In the genomic region with DNA sequence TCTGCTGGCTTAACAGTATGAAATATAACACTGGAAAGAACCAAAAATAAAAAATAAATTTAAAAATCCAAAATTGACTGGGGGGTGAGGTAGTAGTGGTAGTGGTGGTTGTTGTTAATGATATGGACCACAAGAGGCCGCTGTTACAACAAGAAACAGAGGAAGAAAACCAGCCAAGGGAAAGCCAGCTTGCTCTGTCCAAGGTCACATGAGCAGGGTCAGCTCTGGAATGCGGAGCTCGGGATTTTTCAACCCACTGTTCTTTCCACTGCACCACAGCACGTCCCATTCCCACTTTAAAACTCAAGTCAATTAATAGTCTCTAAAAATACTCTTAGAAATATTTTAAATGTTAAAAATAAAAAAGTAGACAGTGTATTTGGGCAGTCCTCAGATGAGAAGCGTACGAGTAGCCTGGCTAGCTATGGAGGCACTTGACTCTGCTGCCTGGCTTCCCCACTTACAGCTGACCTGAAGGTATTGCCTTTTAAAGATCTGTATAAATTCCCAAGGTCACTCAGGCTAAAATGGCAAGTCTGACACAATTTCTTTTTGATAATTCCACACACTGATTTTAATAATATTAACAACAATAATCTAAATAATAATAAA, we compare ENCODE assay signal across 8 mouse cellular contexts. TPM values are rescaled to one million over a fixed set of nuclear protein-coding genes. Genes with fewer than 3 reads are reported as not detected.
DNase-seq lines count a peak whose midpoint lies in the region; ATAC-seq and TF ChIP-seq lines count a peak whose summit lies in the region.

No protein-coding gene starts in this region.

- peak; percentile 80 for ATAC-seq in heart, embryonic 15.5 days (replicated peaks; ENCODE audit: insufficient number of reproducible peaks, insufficient read depth, low FRiP score, low read depth)
- ATAC-seq in kidney, postnatal 0 days (replicated peaks; ENCODE audit: low FRiP score, low read depth): peak; percentile 71
- peak; percentile 72; the same call in 1 of the 2 replicates for ATAC-seq in stomach, embryonic 16.5 days (ENCODE audit: insufficient read depth, low FRiP score)

- DNase-seq in A20 (ENCODE audit: low read depth, low spot score): peak; percentile 51
- peak; percentile 69 for DNase-seq in adrenal gland, adult 8-10 months
- DNase-seq in embryonic facial prominence, embryonic 10.5 days (ENCODE audit: low spot score): peak; percentile 65
- DNase-seq in kidney, postnatal 0 days (ENCODE audit: low spot score): peak; percentile 96
- peak; percentile 74 for DNase-seq in liver, adult 2 months (ENCODE audit: extremely low read depth, low read depth, low spot score)
- DNase-seq in neural tube, embryonic 10.5 days (ENCODE audit: extremely low spot score, low spot score): peak; percentile 41

- no peak overlapping the region for H3K9ac ChIP-seq in heart, embryonic 15.5 days
- H3K9ac ChIP-seq in kidney, postnatal 0 days (ENCODE audit: low read depth, low read length): no peak overlapping the region
- H3K9ac ChIP-seq in liver, adult 2 months (ENCODE audit: low read depth, low read length): no peak overlapping the region
- no peak overlapping the region for H3K9ac ChIP-seq in stomach, embryonic 16.5 days (ENCODE audit: low read length)

- WGBS in embryonic facial prominence, embryonic 10.5 days: 23% methylated on average over 6 of the region's 6 CpGs
- 14% methylated on average over 6 of the region's 6 CpGs for WGBS in heart, embryonic 15.5 days
- 21% methylated on average over 6 of the region's 6 CpGs for WGBS in kidney, postnatal 0 days
- 26% methylated on average over 6 of the region's 6 CpGs for WGBS in liver, adult 2 months
- WGBS in stomach, embryonic 16.5 days: 20% methylated on average over 6 of the region's 6 CpGs

- H3K4me3 ChIP-seq in embryonic facial prominence, embryonic 10.5 days: no peak overlapping the region
- H3K4me3 ChIP-seq in heart, embryonic 15.5 days: no peak overlapping the region
- H3K4me3 ChIP-seq in kidney, postnatal 0 days (replicated peaks; ENCODE audit: low read depth, low read length): no peak overlapping the region
- no peak overlapping the region for H3K4me3 ChIP-seq in liver, adult 2 months (ENCODE audit: insufficient read depth, low read depth, low read length)
- no peak overlapping the region for H3K4me3 ChIP-seq in stomach, embryonic 16.5 days (replicated peaks; ENCODE audit: low read length)

- no peaks in the 10 kb centered on the region for H3K36me3 ChIP-seq in embryonic facial prominence, embryonic 10.5 days (replicated peaks)
- H3K36me3 ChIP-seq in heart, embryonic 15.5 days: no peaks in the 10 kb centered on the region
- H3K36me3 ChIP-seq in kidney, postnatal 0 days (ENCODE audit: insufficient read depth, low read length): no peaks in the 10 kb centered on the region
- no peaks in the 10 kb centered on the region for H3K36me3 ChIP-seq in liver, adult 2 months (ENCODE audit: control insufficient read depth, insufficient read depth, low read length)
- no peaks in the 10 kb centered on the region for H3K36me3 ChIP-seq in stomach, embryonic 16.5 days (ENCODE audit: control insufficient read depth, insufficient read depth, low read length)

- peak overlapping the region; percentile 28; the same call in 1 of the 2 replicates for H3K4me2 ChIP-seq in heart, embryonic 15.5 days
- H3K4me2 ChIP-seq in kidney, postnatal 0 days (ENCODE audit: low read length): no peak overlapping the region
- no peak overlapping the region for H3K4me2 ChIP-seq in stomach, embryonic 16.5 days (ENCODE audit: low read depth, low read length)

- no peaks in the 10 kb centered on the region for H3K4me1 ChIP-seq in embryonic facial prominence, embryonic 10.5 days
- H3K4me1 ChIP-seq in heart, embryonic 15.5 days (replicated peaks): peaks cover 4% of the 10 kb centered on the region; the same call in 1 of the 2 replicates
- no peaks in the 10 kb centered on the region for H3K4me1 ChIP-seq in kidney, postnatal 0 days (replicated peaks; ENCODE audit: insufficient read depth, low read length)
- peaks cover 6% of the 10 kb centered on the region for H3K4me1 ChIP-seq in liver, adult 2 months (ENCODE audit: control insufficient read depth, insufficient read depth, low read length)
- H3K4me1 ChIP-seq in stomach, embryonic 16.5 days (ENCODE audit: control insufficient read depth, insufficient read depth, low read length): no peaks in the 10 kb centered on the region

- H3K9me3 ChIP-seq in embryonic facial prominence, embryonic 10.5 days: no peaks in the 10 kb centered on the region
- no peaks in the 10 kb centered on the region for H3K9me3 ChIP-seq in heart, embryonic 15.5 days (replicated peaks)
- no peaks in the 10 kb centered on the region for H3K9me3 ChIP-seq in kidney, postnatal 0 days (replicated peaks; ENCODE audit: low read length)
- no peaks in the 10 kb centered on the region for H3K9me3 ChIP-seq in stomach, embryonic 16.5 days (replicated peaks; ENCODE audit: control insufficient read depth, low read length)

- no peaks in the 10 kb centered on the region for H3K27me3 ChIP-seq in embryonic facial prominence, embryonic 10.5 days (replicated peaks; ENCODE audit: low read depth, poor library complexity, severe bottlenecking)
- no peaks in the 10 kb centered on the region for H3K27me3 ChIP-seq in heart, embryonic 15.5 days
- H3K27me3 ChIP-seq in kidney, postnatal 0 days (ENCODE audit: insufficient read depth, low read length): no peaks in the 10 kb centered on the region
- no peaks in the 10 kb centered on the region for H3K27me3 ChIP-seq in liver, adult 2 months (ENCODE audit: control insufficient read depth, insufficient read depth, low read length)
- no peaks in the 10 kb centered on the region for H3K27me3 ChIP-seq in stomach, embryonic 16.5 days (ENCODE audit: control insufficient read depth, insufficient read depth, low read length)

- no peak for TF ChIP-seq POLR2A in liver, adult 2 months (IDR thresholded peaks at IDR 0.05; ENCODE audit: extremely low read depth, insufficient read depth, low read length)

- no peaks in the 10 kb centered on the region for H3K79me2 ChIP-seq in liver, adult 2 months (ENCODE audit: control insufficient read depth, insufficient read depth, low read length)

- no peak overlapping the region for H3K27ac ChIP-seq in embryonic facial prominence, embryonic 10.5 days (replicated peaks)
- peak overlapping the region; percentile 65 for H3K27ac ChIP-seq in heart, embryonic 15.5 days
- H3K27ac ChIP-seq in kidney, postnatal 0 days: no peak overlapping the region
- H3K27ac ChIP-seq in liver, adult 2 months (replicated peaks; ENCODE audit: insufficient read depth, low read depth, low read length): no peak overlapping the region
- no peak overlapping the region for H3K27ac ChIP-seq in stomach, embryonic 16.5 days (ENCODE audit: low read length)

- TF ChIP-seq CTCF in kidney, postnatal 0 days (IDR thresholded peaks at IDR 0.05; ENCODE audit: low read depth): peak; percentile 71
- TF ChIP-seq CTCF in liver, adult 2 months (IDR thresholded peaks at IDR 0.05; ENCODE audit: low read depth, low read length): peak; percentile 44

RNA-seq across cellular contexts. Expression of a gene that starts 37.4 kb away (rescaled TPM):
- total RNA-seq in adrenal gland, adult 8-10 months (2022): 1 to 10 TPM in 3 of 4 experiments, under 1 TPM in 1; 0.98 to 4.1 (median 2.8) TPM
- polyA plus RNA-seq in embryonic facial prominence, embryonic 10.5 days (2016; fragmentation: Nextera tagmentation; extraction: Ambion mirVana): 1.8 and 2.0 TPM in 2 replicates
- 2.3 and 2.4 TPM in 2 replicates for polyA plus RNA-seq in heart, embryonic 15.5 days (2015; fragmentation: Nextera tagmentation; extraction: Ambion mirVana)
- polyA plus RNA-seq in kidney, postnatal 0 days (2015; fragmentation: Nextera tagmentation; extraction: Ambion mirVana): 0.71 and 1.4 TPM in 2 replicates
- total RNA-seq in liver, adult 2 months (2014; rRNA removed): 0.09 and 0.13 TPM in 2 replicates
- polyA plus RNA-seq in liver, adult 2 months (2012; rRNA removed): not detected in 2 replicates
- polyA plus RNA-seq in stomach, embryonic 16.5 days (2015; fragmentation: Nextera tagmentation; extraction: Ambion mirVana): 2.3 and 2.9 TPM in 2 replicates

Comparison
In these comparisons a context has a peak if more than half of its experiments do, and no peak if none do; other contexts are left out.
1. DNase-seq: peak in every context shown above with its lines; median percentile 96 in kidney, postnatal 0 days; 74 in liver, adult 2 months; 69 in adrenal gland, adult 8-10 months; 65 in embryonic facial prominence, embryonic 10.5 days; 51 in A20; 41 in neural tube, embryonic 10.5 days.